24 mouse cellular contexts compared by ENCODE assay signal in the genomic region with DNA sequence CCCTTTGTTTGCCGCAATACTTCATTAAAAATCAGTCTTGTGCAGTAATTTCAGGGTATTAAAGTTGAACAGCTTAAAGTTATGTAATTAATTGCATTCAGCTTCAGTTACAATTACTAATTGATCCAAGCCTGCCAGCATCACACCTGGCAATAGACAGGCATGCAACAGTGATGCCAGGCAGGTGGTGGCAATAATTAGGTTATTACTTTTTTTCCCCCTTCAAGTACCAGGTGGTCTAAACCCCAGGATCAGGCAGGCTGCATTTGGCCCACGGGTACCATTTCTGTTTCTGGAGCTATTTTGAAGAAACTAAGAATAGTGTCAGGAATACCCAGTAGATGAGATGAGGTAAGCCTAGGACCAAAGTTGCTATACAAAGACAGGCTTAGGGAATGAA.
A peak's percentile ranks its signal among the peaks of the same experiment; 100 is the strongest.
DNase-seq lines count a peak whose midpoint lies in the region; ATAC-seq lines count a peak whose summit lies in the region.
"Had no signal": no experiment of that assay in that cellular context is flagged by ENCODE, and none has a peak within 500 bp of the region (broad histone marks: within the 10 kb centered on the region; RNA-seq: fewer than 3 reads in every experiment).

No protein-coding gene starts in this region.

- H3K9me3 ChIP-seq in hindbrain, embryonic 16.5 days (ENCODE audit: control insufficient read depth, low read length) = no peaks in the 10 kb centered on the region
- no peaks in the 10 kb centered on the region for H3K9me3 ChIP-seq in hindbrain, embryonic 14.5 days (ENCODE audit: control insufficient read depth, low read length)
- H3K9me3 ChIP-seq: embryonic facial prominence, embryonic 15.5 days; forebrain, embryonic 10.5 days; forebrain, embryonic 15.5 days; heart, embryonic 12.5 days; hindbrain, embryonic 10.5 days; hindbrain, embryonic 15.5 days had no signal

- H3K4me3 ChIP-seq in hindbrain, embryonic 16.5 days (ENCODE audit: low read length) = no peak overlapping the region
- H3K4me3 ChIP-seq in hindbrain, embryonic 14.5 days (replicated peaks; ENCODE audit: low read length) = no peak overlapping the region
- H3K4me3 ChIP-seq: embryonic facial prominence, embryonic 15.5 days; erythroblast, embryonic 14.5 days; forebrain, embryonic 10.5 days; forebrain, embryonic 15.5 days; heart, adult 2 months; heart, embryonic 12.5 days; hindbrain, embryonic 10.5 days; hindbrain, embryonic 15.5 days had no signal

- no peaks in the 10 kb centered on the region for H3K27me3 ChIP-seq in hindbrain, embryonic 16.5 days (replicated peaks; ENCODE audit: control insufficient read depth, insufficient read depth, low read length)
- no peaks in the 10 kb centered on the region for H3K27me3 ChIP-seq in hindbrain, embryonic 14.5 days (ENCODE audit: control insufficient read depth, insufficient read depth, low read length)
- H3K27me3 ChIP-seq: embryonic facial prominence, embryonic 15.5 days; forebrain, embryonic 15.5 days; heart, embryonic 12.5 days; hindbrain, embryonic 15.5 days; Patski had no signal

- ATAC-seq in cerebellum, adult (ENCODE audit: insufficient number of reproducible peaks, low FRiP score, low TSS enrichment) = no peak
- 0 out of 2 replicates have a peak, but pooled peaks have one; percentile 34 for ATAC-seq in hindbrain, embryonic 16.5 days
- no peak for ATAC-seq in hindbrain, embryonic 14.5 days (ENCODE audit: low FRiP score)
- ATAC-seq: activated CD4-positive, CD25-positive, alpha-beta regulatory T cell, adult 4 months; forebrain, embryonic 15.5 days; inflammation-experienced regulatory T-cells, adult 6 months; intestine, postnatal 0 days; Patski had no signal

- H3K27ac ChIP-seq in hindbrain, embryonic 16.5 days (ENCODE audit: low read depth, low read length) = no peak overlapping the region
- H3K27ac ChIP-seq in hindbrain, embryonic 14.5 days = no peak overlapping the region
- H3K27ac ChIP-seq: embryonic facial prominence, embryonic 15.5 days; forebrain, embryonic 10.5 days; forebrain, embryonic 15.5 days; heart, adult 2 months; hindbrain, embryonic 10.5 days; hindbrain, embryonic 15.5 days had no signal

- H3K4me1 ChIP-seq in hindbrain, embryonic 16.5 days (ENCODE audit: control insufficient read depth, insufficient read depth, low read depth, low read length) = no peaks in the 10 kb centered on the region
- H3K4me1 ChIP-seq in hindbrain, embryonic 14.5 days (replicated peaks; ENCODE audit: control insufficient read depth, insufficient read depth, low read length) = no peaks in the 10 kb centered on the region
- H3K4me1 ChIP-seq: embryonic facial prominence, embryonic 15.5 days; heart, embryonic 12.5 days; hindbrain, embryonic 10.5 days; hindbrain, embryonic 15.5 days had no signal

- WGBS in hindbrain, embryonic 16.5 days = 67% methylated on average over 2 of the region's 2 CpGs
- WGBS in hindbrain, embryonic 14.5 days = 76% methylated on average over 2 of the region's 2 CpGs

- peak; percentile 12 for DNase-seq in cerebellum, adult 11-12 months
- DNase-seq in hindbrain, embryonic 14.5 days (ENCODE audit: low spot score) = no peak
- DNase-seq in Muller cell, postnatal 12 days (ENCODE audit: inconsistent ontology term) = peak; percentile 86
- peak; percentile 16 for DNase-seq in cerebellum, adult 9-10 months
- no peak for DNase-seq in heart, adult 8-10 months (ENCODE audit: low spot score)
- DNase-seq in adrenal gland, postnatal 4 days (ENCODE audit: low spot score in 2 of 2) = no peak
- DNase-seq: adrenal gland, adult 2 months; adrenal gland, postnatal 25 days; embryo, embryonic 11 days; gastrocnemius, postnatal 14 days; heart, adult 2 months had no signal

- no peak overlapping the region for H3K9ac ChIP-seq in hindbrain, embryonic 16.5 days (ENCODE audit: low read depth, low read length)
- H3K9ac ChIP-seq in hindbrain, embryonic 14.5 days = no peak overlapping the region
- H3K9ac ChIP-seq: embryonic facial prominence, embryonic 15.5 days; forebrain, embryonic 15.5 days; heart, embryonic 12.5 days; hindbrain, embryonic 15.5 days had no signal

- no peaks in the 10 kb centered on the region for H3K36me3 ChIP-seq in hindbrain, embryonic 16.5 days (ENCODE audit: control insufficient read depth, insufficient read depth, low read length)
- H3K36me3 ChIP-seq in hindbrain, embryonic 14.5 days (replicated peaks; ENCODE audit: control insufficient read depth, insufficient read depth) = no peaks in the 10 kb centered on the region
- H3K36me3 ChIP-seq: embryonic facial prominence, embryonic 15.5 days; forebrain, embryonic 10.5 days; forebrain, embryonic 15.5 days; heart, embryonic 12.5 days; hindbrain, embryonic 10.5 days; hindbrain, embryonic 15.5 days had no signal

- H3K4me2 ChIP-seq in hindbrain, embryonic 16.5 days (ENCODE audit: low read length) = no peak overlapping the region
- H3K4me2 ChIP-seq in hindbrain, embryonic 14.5 days (replicated peaks) = no peak overlapping the region
- H3K4me2 ChIP-seq: embryonic facial prominence, embryonic 15.5 days; forebrain, embryonic 15.5 days; heart, embryonic 12.5 days; hindbrain, embryonic 15.5 days had no signal

Comparison
In these comparisons a context has a peak if more than half of its experiments do, and no peak if none do; other contexts are left out.
1. DNase-seq: peak in cerebellum, adult 11-12 months (single experiment), Muller cell, postnatal 12 days (single experiment) and cerebellum, adult 9-10 months (single experiment); none in hindbrain, embryonic 14.5 days (single experiment), heart, adult 8-10 months (single experiment) and adrenal gland, postnatal 4 days (0 of 2).